Mouse (Mus musculus) E14TG2a.4 (cell line): ENCODE results near the gene Fndc3c1.
A peak's percentile ranks its signal among the peaks of the same experiment; 100 is the strongest.
"Not testable (repeated sequence)": the region's sequence is repeated elsewhere in the genome, so short reads cannot be mapped to it uniquely, and the experiment has no call there.

Source experiments
- CTCF ChIP-seq: conservative IDR thresholded peaks from 2 replicates; pipeline ENCODE4 v1.5.1; 2014; ENCODE audit warnings: low read length
- NANOG ChIP-seq: IDR thresholded peaks from 2 replicates; pipeline ENCODE4 v1.6.1; 2014; ENCODE audit warnings: borderline replicate concordance, low read length, mixed read lengths

DNA sequence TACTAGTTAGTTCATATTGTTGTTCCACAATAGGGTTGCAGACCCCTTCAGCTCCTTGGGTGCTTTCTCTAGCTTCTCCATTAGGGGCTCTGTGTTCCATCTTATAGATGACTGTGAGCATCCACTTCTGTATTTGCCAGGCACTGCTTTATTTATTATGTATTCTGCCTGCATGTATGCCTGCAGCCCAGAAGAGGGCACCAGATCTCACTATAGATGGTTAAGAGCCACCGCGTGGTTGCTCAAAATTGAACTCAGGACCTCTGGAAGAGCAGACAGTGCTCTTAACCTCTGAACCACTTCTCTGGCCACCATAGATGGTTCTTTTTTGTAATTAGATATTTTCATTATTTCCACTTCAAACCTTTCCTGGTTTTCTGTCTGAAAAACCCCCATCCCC is 5.3 kb downstream of the Fndc3c1 start:
- peak; percentile 28; the same call in 1 of the 2 replicates for TF ChIP-seq CTCF
- TF ChIP-seq NANOG, result not testable (repeated sequence)
